Mouse (Mus musculus): Measurements from ENCODE around the gene Igfbp4.

DNA sequence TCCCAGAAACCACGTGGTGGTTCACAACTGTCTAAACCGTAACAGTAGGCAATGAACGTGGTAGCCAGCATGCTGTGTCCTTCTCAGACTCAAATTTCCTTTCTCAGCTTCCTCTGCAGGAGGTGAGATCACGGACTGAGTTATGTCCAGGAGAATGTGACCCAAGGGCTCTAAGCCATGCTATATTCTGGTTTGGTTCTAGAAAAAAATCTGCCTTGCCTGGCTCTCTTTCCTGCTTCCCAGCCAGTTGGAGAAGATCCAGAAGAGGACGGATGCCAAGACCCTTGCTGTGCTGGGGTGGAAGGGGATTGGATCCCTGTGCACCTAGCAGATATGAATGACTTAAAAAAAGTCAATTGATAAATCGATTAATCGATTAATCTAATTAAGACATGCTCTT, 58.5 kb downstream of the Igfbp4 start:
- TF ChIP-seq CHD1 (IDR thresholded peaks at IDR 0.05; ENCODE audit: low read depth, low read length), result no peak
- no peak for TF ChIP-seq ETS1 (conservative IDR thresholded peaks at IDR 0.05; ENCODE audit: low read depth, low read length)
- TF ChIP-seq HCFC1 (IDR thresholded peaks at IDR 0.05; ENCODE audit: low read depth, low read length), result no peak
- TF ChIP-seq POLR2A (IDR thresholded peaks at IDR 0.05; ENCODE audit: low read depth, low read length), result no peak
- no peak for TF ChIP-seq MEF2A (IDR thresholded peaks at IDR 0.05; ENCODE audit: borderline replicate concordance, low read depth, low read length)
- TF ChIP-seq CTCF (conservative IDR thresholded peaks at IDR 0.05 in 1 of 2, IDR thresholded peaks at IDR 0.05 in 1 of 2; ENCODE audit: low read depth in 2 of 2, low read length in 2 of 2), result no peak
- no peak for TF ChIP-seq TCF12 (IDR thresholded peaks at IDR 0.05; ENCODE audit: low read depth, low read length)
- TF ChIP-seq POLR2AphosphoS2 (IDR thresholded peaks at IDR 0.05; ENCODE audit: low read depth, low read length), result no peak

Data from CH12.LX (cell line).